Mouse (Mus musculus) ES-E14 (cell line): ENCODE data around the gene Dok5. TPM values are rescaled to one million over a fixed set of nuclear protein-coding genes. Genes with fewer than 3 reads are reported as not detected.
A peak's percentile ranks its signal among the peaks of the same experiment; 100 is the strongest.

ENCODE experiments used
- DNase-seq: peaks from one replicate; pipeline ENCODE4 v3.0.0-alpha.2; 2013; ENCODE audit warnings: low read depth, low spot score
- H3K27ac ChIP-seq: 2 replicates; pipeline ENCODE4 v1.5.1; 2012; ENCODE audit warnings: low read depth, mild to moderate bottlenecking, low read length, moderate library complexity, mixed read lengths; ENCODE audit not compliant: poor library complexity, insufficient read depth, severe bottlenecking
- H3K36me3 ChIP-seq: 2 replicates; pipeline ENCODE4 v1.6.1; 2012; ENCODE audit warnings: mild to moderate bottlenecking, low read length, moderate library complexity, mixed read lengths; ENCODE audit not compliant: control insufficient read depth, poor library complexity, insufficient read depth, severe bottlenecking
- H3K4me1 ChIP-seq, 2 experiments: fragments of 150-350 bp in 1 of 2; sonication (generic) in 1 of 2; 2 replicates each; pipeline ENCODE4 v1.6.1; 2012; ENCODE audit warnings: low read length in 2 of 2, mild to moderate bottlenecking in 1 of 2, mixed read lengths in 1 of 2; ENCODE audit not compliant: control insufficient read depth in 2 of 2, insufficient read depth in 2 of 2, poor library complexity in 1 of 2
- H3K4me3 ChIP-seq, 2 experiments: fragments of 150-350 bp in 1 of 2; sonication (generic) in 1 of 2; 2 replicates each; pipeline ENCODE4 v1.5.1; 2012; ENCODE audit warnings: low read length in 2 of 2, low read depth in 1 of 2, mild to moderate bottlenecking in 1 of 2, mixed read lengths in 1 of 2; ENCODE audit not compliant: insufficient read depth in 1 of 2, poor library complexity in 1 of 2, severe bottlenecking in 1 of 2
- H3K9ac ChIP-seq: 2 replicates; pipeline ENCODE4 v1.6.1; 2012; ENCODE audit warnings: low read depth, mild to moderate bottlenecking, low read length, mixed read lengths; ENCODE audit not compliant: poor library complexity, insufficient read depth, severe bottlenecking
- H3K9me3 ChIP-seq: fragments of 150-350 bp; sonication (generic); 2 replicates; pipeline ENCODE4 v1.6.1; 2012; ENCODE audit warnings: low read depth, mild to moderate bottlenecking, low read length; ENCODE audit not compliant: control insufficient read depth, insufficient read depth
- CHD2 ChIP-seq: IDR thresholded peaks from 2 replicates; pipeline ENCODE4 v1.6.1; 2014; ENCODE audit warnings: mild to moderate bottlenecking, low read depth, low read length, inconsistent platforms
- HCFC1 ChIP-seq: IDR thresholded peaks from 2 replicates; pipeline ENCODE4 v1.6.1; 2012; ENCODE audit warnings: low read length, inconsistent platforms, borderline replicate concordance; ENCODE audit not compliant: insufficient read depth
- MAFK ChIP-seq: IDR thresholded peaks from 2 replicates; pipeline ENCODE4 v1.6.1; 2014; ENCODE audit warnings: mild to moderate bottlenecking, low read depth, low read length, inconsistent platforms; ENCODE audit not compliant: insufficient read depth
- ZC3H11A ChIP-seq: IDR thresholded peaks from 2 replicates; pipeline ENCODE4 v1.6.1; 2012; ENCODE audit warnings: low read depth, mild to moderate bottlenecking, inconsistent platforms, low read length, borderline replicate concordance
- ZNF384 ChIP-seq: IDR thresholded peaks from 2 replicates; pipeline ENCODE4 v1.6.1; 2012; ENCODE audit warnings: low read depth, low read length, inconsistent platforms
- in situ Hi-C, 2 experiments: fragments of 600-800 bp; cut with MboI; formaldehyde crosslinking; loops; one replicate each; pipeline ENCODE4 v1.15.1; 2025; ENCODE audit warnings: low sequenced_read_pairs in 2 of 2, inconsistent platforms in 1 of 2; ENCODE audit not compliant: unreplicated experiment in 2 of 2
- total RNA-seq: library from RNA; depleted of rRNA; stranded (reverse); fragments of 300-350 nt; gene quantifications from 2 replicates; pipeline ENCODE4 v1.2.3, GENCODE M21; 2012

Gene Dok5
- total RNA-seq, 1 experiment, result 0.58 TPM

DNA sequence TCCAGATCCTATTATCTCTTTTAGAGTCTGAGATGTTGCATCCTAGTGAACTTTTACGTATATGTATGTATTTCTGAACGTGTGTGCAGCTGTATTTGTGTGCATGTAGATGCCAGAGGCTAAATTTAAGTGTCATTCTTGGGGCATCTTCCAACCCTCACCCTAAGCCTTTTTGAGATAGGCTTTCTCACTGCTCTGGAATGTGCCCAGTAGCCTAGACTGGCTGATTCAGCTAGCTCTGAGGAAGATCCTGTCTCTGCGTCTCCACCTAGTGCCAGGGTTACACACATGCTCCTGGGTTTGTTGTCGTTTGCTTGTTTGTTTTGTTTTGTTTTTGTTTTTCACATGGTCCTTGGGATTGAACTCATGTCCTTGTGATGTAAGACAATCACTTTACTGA, 31.1 kb upstream of the Dok5 start:
- no peak overlapping the region for H3K9ac ChIP-seq
- DNase-seq, result no peak
- TF ChIP-seq ZC3H11A (no peak), CHD2 (no peak), MAFK (no peak), ZNF384 (no peak), HCFC1 (no peak)

DNA sequence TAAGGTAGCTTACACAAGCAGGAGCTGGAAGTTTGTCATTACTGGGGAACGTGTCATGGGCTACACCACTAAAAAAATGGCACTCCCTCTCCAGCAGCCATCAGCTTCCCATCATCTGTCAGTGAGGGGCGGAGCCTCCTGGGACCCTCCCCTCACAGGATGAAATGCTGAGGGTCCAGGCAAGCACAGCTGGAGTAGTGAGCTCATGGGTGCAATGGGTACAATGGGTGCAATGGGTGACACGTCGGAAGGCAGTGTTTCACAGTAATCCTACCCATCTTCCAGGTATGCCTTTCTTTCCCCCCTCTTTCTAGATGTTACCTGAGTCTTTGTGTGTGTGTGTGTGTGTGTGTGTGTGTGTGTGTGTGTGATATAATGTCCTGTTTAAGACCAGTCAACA, 25.1 kb upstream of the Dok5 start:
- Histone ChIP-seq H3K4me3 (no peak overlapping the region), H3K9me3 (no peaks in the 10 kb centered on the region), H3K9ac (no peak overlapping the region), H3K27ac (no peak overlapping the region), H3K4me1 (no peaks in the 10 kb centered on the region), H3K36me3 (no peaks in the 10 kb centered on the region)
- no peak for DNase-seq
- TF ChIP-seq HCFC1, result no peak
- TF ChIP-seq ZC3H11A, result no peak
- TF ChIP-seq ZNF384, result no peak
- TF ChIP-seq MAFK, result no peak
- no peak for TF ChIP-seq CHD2
- in situ Hi-C loops, result no loop called here

More for the DNA sequence above, 31.1 kb upstream of the Dok5 start:
- no peak overlapping the region for H3K4me3 ChIP-seq
- no peaks in the 10 kb centered on the region for H3K36me3 ChIP-seq
- in situ Hi-C loops, result no loop called here
- H3K9me3 ChIP-seq, result no peaks in the 10 kb centered on the region
- H3K4me1 ChIP-seq, result peaks cover 0 to 8% of the 10 kb centered on the region in 2 experiments; a peak in 2 of 4 replicates
- no peak overlapping the region for H3K27ac ChIP-seq

DNA sequence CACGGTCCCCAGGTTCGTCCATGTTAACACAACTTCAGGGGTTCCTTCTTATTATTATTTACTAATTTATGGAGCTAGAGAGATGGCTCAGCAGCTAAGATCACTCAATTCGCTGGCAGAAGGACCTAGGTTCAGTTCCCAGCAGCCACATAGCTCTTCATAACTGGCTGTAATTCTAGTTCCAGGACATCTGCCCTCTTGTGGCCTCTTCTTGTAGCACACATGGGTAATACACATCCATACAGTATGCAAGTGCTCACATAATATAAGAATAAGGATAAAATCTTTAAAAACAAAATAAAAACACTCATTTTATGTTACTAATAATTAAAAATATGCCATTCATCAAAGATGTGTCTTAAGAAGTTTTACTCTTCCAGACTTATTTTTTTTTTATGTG, 23.9 kb upstream of the Dok5 start:
- 0 out of 2 replicates have a peak, but pooled peaks have one; percentile 40 for TF ChIP-seq ZC3H11A
- no peak for TF ChIP-seq MAFK
- Histone ChIP-seq H3K4me3 (no peak overlapping the region), H3K36me3 (no peaks in the 10 kb centered on the region), H3K4me1 (no peaks in the 10 kb centered on the region), H3K27ac (no peak overlapping the region), H3K9me3 (no peaks in the 10 kb centered on the region), H3K9ac (no peak overlapping the region)
- peak; percentile 45 for DNase-seq
- in situ Hi-C loops, result no loop called here

GRCm38 (mm10) chr2:170708901-170709300, 22.7 kb upstream of the Dok5 start:
- no peak overlapping the region for H3K27ac ChIP-seq

GRCm38 (mm10) chr2:170712658-170713285, 18.8 kb upstream of the Dok5 start:
- no peak for DNase-seq
- Histone ChIP-seq H3K36me3 (no peaks in the 10 kb centered on the region), H3K27ac (no peak overlapping the region), H3K9ac (no peak overlapping the region), H3K9me3 (no peaks in the 10 kb centered on the region), H3K4me3 (no peak overlapping the region), H3K4me1 (peaks cover 0 to 3% of the 10 kb centered on the region in 2 experiments; a peak in 1 of 4 replicates)
- TF ChIP-seq ZNF384 (no peak), ZC3H11A (no peak), MAFK (no peak), HCFC1 (no peak), CHD2 (no peak)
- in situ Hi-C loops, result no loop called here

More at GRCm38 (mm10) chr2:170708901-170709300, 22.7 kb upstream of the Dok5 start:
- in situ Hi-C loops, result no loop called here
- H3K4me1 ChIP-seq, result no peaks in the 10 kb centered on the region
- TF ChIP-seq HCFC1 (no peak), CHD2 (no peak), MAFK (no peak), ZC3H11A (no peak), ZNF384 (no peak)
- no peaks in the 10 kb centered on the region for H3K36me3 ChIP-seq
- no peaks in the 10 kb centered on the region for H3K9me3 ChIP-seq
- no peak overlapping the region for H3K4me3 ChIP-seq
- DNase-seq, result no peak
- H3K9ac ChIP-seq, result no peak overlapping the region
